Mouse (Mus musculus) embryo, embryonic 11 days (tissue): Measurements from ENCODE around the gene Mtnr1b.
"Not testable (repeated sequence)": the region's sequence is repeated elsewhere in the genome, so short reads cannot be mapped to it uniquely, and the experiment has no call there.

Experiments used
- DNase-seq: peaks from one replicate; pipeline ENCODE4 v3.0.0-alpha.2; 2015

Mtnr1b gene

GRCm38 (mm10) chr9:15874506-15875160 lies at the start of gene Mtnr1b:
Gene Mtnr1b, minus strand, starts transcription at chr9:15874556.
- DNase-seq = no peak

GRCm38 (mm10) chr9:15920271-15920670 lies 45.9 kb upstream of the Mtnr1b start:
- DNase-seq = no peak

GRCm38 (mm10) chr9:15919373-15920005 lies 45.1 kb upstream of the Mtnr1b start:
- DNase-seq = peak; percentile 44

GRCm38 (mm10) chr9:15916600-15916999 lies 42.2 kb upstream of the Mtnr1b start:
- DNase-seq = no peak

- no peak for DNase-seq
These were observed 38.4 kb upstream of the Mtnr1b start for GRCm38 (mm10) chr9:15912735-15913134.

GRCm38 (mm10) chr9:15909397-15910113 lies 35.2 kb upstream of the Mtnr1b start:
- DNase-seq = no peak

- no peak for DNase-seq
These were observed 29.8 kb upstream of the Mtnr1b start for GRCm38 (mm10) chr9:15903948-15904750.

GRCm38 (mm10) chr9:15898112-15898511 lies 23.8 kb upstream of the Mtnr1b start:
- no peak for DNase-seq

GRCm38 (mm10) chr9:15886756-15887155 lies 12.4 kb upstream of the Mtnr1b start:
- no peak for DNase-seq

GRCm38 (mm10) chr9:15880754-15881153 lies 6.4 kb upstream of the Mtnr1b start:
- DNase-seq = no peak

- DNase-seq = peak; percentile 54
These were observed 5.8 kb upstream of the Mtnr1b start for GRCm38 (mm10) chr9:15880160-15880603.

- no peak for DNase-seq
These were observed 4.3 kb downstream of the Mtnr1b start for GRCm38 (mm10) chr9:15870013-15870412.

GRCm38 (mm10) chr9:15869456-15869855 lies 4.9 kb downstream of the Mtnr1b start:
- DNase-seq = no peak

- peak; percentile 12 for DNase-seq
These were observed 7.9 kb downstream of the Mtnr1b start for GRCm38 (mm10) chr9:15866280-15867072.

GRCm38 (mm10) chr9:15861402-15861801 lies 13.0 kb downstream of the Mtnr1b start:
- no peak for DNase-seq

- DNase-seq = no peak
These were observed 23.6 kb downstream of the Mtnr1b start for GRCm38 (mm10) chr9:15850749-15851148.

- DNase-seq = no peak
These were observed 29.0 kb downstream of the Mtnr1b start for GRCm38 (mm10) chr9:15845390-15845789.

- not testable (repeated sequence) for DNase-seq
These were observed 29.4 kb downstream of the Mtnr1b start for GRCm38 (mm10) chr9:15844936-15845335.

GRCm38 (mm10) chr9:15813002-15813911 lies 61.1 kb downstream of the Mtnr1b start:
- peak; percentile 8 for DNase-seq

- no peak for DNase-seq
These were observed 70.1 kb downstream of the Mtnr1b start for GRCm38 (mm10) chr9:15804296-15804695.

- DNase-seq = no peak
These were observed 71.8 kb downstream of the Mtnr1b start for GRCm38 (mm10) chr9:15802413-15803027.
